Mouse (Mus musculus): ENCODE results near the gene Filip1l. TPM values are rescaled to one million over a fixed set of nuclear protein-coding genes. Genes with fewer than 3 reads are reported as not detected.

The Filip1l gene
- polyA plus RNA-seq, 1 experiment, result 6.9 TPM

GRCm38 (mm10) chr16:57362679-57363401, 9.9 kb downstream of the Filip1l start:
- Histone ChIP-seq H3K4me3 (ENCODE audit: insufficient read depth, low read depth, low read length) (no peak overlapping the region), H3K27me3 (replicated peaks; ENCODE audit: control insufficient read depth, insufficient read depth, low read length) (no peaks in the 10 kb centered on the region), H3K27ac (ENCODE audit: insufficient read depth, low read depth, low read length) (no peak overlapping the region), H3K4me1 (ENCODE audit: control insufficient read depth, insufficient read depth, low read length) (no peaks in the 10 kb centered on the region; the same call in 1 of the 2 replicates), H3K36me3 (ENCODE audit: control insufficient read depth, insufficient read depth, low read length) (no peaks in the 10 kb centered on the region)
- peak; percentile 46 for TF ChIP-seq CTCF (conservative IDR thresholded peaks at IDR 0.05; ENCODE audit: insufficient read depth, insufficient read length, low read depth, low read length)
- TF ChIP-seq POLR2A (IDR thresholded peaks at IDR 0.05; ENCODE audit: low read depth, low read length), result no peak
- peak; percentile 58 for DNase-seq
- 51% methylated on average over 18 of the region's 18 CpGs for WGBS

DNA sequence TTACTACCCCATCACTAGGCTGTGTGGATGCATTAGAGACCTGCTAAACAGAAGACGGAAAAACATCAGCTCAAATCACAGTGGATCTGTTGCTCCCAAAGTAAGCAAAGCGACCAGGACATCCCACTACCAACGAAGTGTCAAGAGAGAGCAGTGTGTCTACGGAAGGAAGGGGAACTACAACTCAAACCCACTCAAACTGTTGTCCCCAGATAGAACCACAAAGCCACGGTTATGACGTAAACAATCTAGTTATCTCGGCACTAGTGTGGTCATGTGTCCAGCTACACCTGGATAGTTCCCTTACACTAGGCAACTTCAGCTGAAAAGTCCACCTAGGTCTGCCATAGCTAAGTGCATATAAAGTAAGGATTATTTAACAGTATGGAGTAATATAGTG, 11.6 kb downstream of the Filip1l start:
- peak overlapping the region; percentile 21; the same call in 1 of the 2 replicates for H3K27ac ChIP-seq (ENCODE audit: insufficient read depth, low read depth, low read length)
- TF ChIP-seq CTCF (conservative IDR thresholded peaks at IDR 0.05; ENCODE audit: insufficient read depth, insufficient read length, low read depth, low read length), result no peak
- TF ChIP-seq POLR2A (IDR thresholded peaks at IDR 0.05; ENCODE audit: low read depth, low read length), result no peak
- no peak for DNase-seq
- H3K4me1 ChIP-seq (ENCODE audit: control insufficient read depth, insufficient read depth, low read length), result no peaks in the 10 kb centered on the region; the same call in 1 of the 2 replicates
- no peak overlapping the region for H3K4me3 ChIP-seq (ENCODE audit: insufficient read depth, low read depth, low read length)
- no peaks in the 10 kb centered on the region for H3K27me3 ChIP-seq (replicated peaks; ENCODE audit: control insufficient read depth, insufficient read depth, low read length)
- no peaks in the 10 kb centered on the region for H3K36me3 ChIP-seq (ENCODE audit: control insufficient read depth, insufficient read depth, low read length)
- 73% methylated on average over 7 of the region's 7 CpGs for WGBS

GRCm38 (mm10) chr16:57366141-57366540, 13.2 kb downstream of the Filip1l start:
- TF ChIP-seq CTCF (conservative IDR thresholded peaks at IDR 0.05; ENCODE audit: insufficient read depth, insufficient read length, low read depth, low read length), result no peak
- Histone ChIP-seq H3K27me3 (replicated peaks; ENCODE audit: control insufficient read depth, insufficient read depth, low read length) (no peaks in the 10 kb centered on the region), H3K36me3 (ENCODE audit: control insufficient read depth, insufficient read depth, low read length) (no peaks in the 10 kb centered on the region), H3K27ac (ENCODE audit: insufficient read depth, low read depth, low read length) (no peak overlapping the region), H3K4me3 (ENCODE audit: insufficient read depth, low read depth, low read length) (no peak overlapping the region), H3K4me1 (ENCODE audit: control insufficient read depth, insufficient read depth, low read length) (peaks cover 3% of the 10 kb centered on the region; the same call in 1 of the 2 replicates)
- DNase-seq, result no peak
- 47% methylated on average over 6 of the region's 6 CpGs for WGBS

DNA sequence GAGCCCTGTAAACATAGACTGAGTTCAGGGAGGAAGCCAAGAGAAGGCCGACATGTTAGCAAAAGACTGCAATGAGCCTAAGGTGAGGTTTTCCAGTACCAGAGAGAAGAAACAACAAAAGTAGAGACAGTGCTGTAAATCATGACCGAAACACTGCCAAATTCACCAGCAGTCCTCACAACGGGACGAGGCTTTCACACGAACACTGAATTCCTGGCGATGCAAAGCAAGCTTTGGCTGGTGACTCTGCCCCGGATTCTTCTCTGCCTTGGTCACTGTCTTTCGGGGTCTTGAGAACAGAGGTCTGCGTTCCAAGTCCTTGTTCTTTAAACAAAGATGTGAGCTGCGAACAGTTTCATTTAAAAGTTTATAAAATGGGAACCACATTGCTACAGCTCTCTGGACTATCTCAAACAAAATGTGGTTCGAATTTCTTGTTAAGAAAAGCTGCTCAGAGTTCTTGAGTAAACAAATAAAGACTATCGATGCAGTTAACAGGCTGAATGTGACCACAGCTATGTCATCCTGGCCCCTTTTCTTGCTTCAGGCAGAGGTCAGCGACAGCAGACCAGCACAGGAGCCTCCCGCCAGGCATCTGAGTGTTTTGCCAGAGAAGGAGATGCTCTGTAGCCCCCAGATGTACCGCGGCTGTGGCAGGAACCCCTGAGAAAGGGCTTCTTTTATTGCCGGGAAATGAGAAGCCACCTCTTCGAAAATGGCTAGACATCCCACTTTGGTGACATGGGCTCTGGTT, 14.2 kb downstream of the Filip1l start:
- Histone ChIP-seq H3K36me3 (ENCODE audit: control insufficient read depth, insufficient read depth, low read length) (no peaks in the 10 kb centered on the region), H3K4me3 (ENCODE audit: insufficient read depth, low read depth, low read length) (no peak overlapping the region), H3K4me1 (ENCODE audit: control insufficient read depth, insufficient read depth, low read length) (peaks cover 3% of the 10 kb centered on the region; the same call in 1 of the 2 replicates), H3K27me3 (replicated peaks; ENCODE audit: control insufficient read depth, insufficient read depth, low read length) (no peaks in the 10 kb centered on the region), H3K27ac (ENCODE audit: insufficient read depth, low read depth, low read length) (no peak overlapping the region)
- TF ChIP-seq CTCF (conservative IDR thresholded peaks at IDR 0.05; ENCODE audit: insufficient read depth, insufficient read length, low read depth, low read length) (no peak), POLR2A (IDR thresholded peaks at IDR 0.05; ENCODE audit: low read depth, low read length) (no peak)
- DNase-seq, result no peak
- 50% methylated on average over 18 of the region's 18 CpGs for WGBS

DNA sequence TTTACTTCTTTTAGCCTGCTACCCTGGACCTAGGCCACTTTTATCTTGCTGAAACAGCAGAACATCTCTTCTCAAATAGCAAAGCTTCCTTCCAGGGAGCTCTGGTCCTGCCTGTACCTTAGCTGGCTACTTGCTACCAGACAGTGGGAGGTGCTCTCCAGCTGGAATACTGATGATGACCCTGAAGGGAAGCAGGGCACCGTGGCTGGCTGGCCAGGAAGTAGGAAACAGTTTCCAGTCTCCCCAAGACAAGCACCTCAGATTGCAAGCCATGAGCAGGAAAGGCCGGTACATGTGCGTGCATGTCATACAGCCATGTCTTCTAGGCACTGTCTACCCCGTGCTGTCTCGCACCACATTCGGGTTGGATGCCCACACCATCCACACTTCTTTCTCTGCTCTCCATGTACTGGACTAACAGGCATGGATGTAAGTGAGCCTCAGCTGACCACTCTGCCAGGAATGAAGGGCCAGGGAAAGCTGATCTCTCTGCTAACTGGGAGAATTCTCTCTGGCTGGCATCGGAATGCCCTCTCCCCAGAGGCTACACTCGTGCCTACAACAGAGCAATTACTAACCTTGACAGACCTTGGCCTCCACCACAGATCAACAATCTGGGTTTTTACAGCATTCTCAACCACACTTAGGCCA, 17.1 kb downstream of the Filip1l start:
- H3K27ac ChIP-seq (ENCODE audit: insufficient read depth, low read depth, low read length), result peak overlapping the region; percentile 4; the same call in 1 of the 2 replicates
- DNase-seq, result peak; percentile 57
- TF ChIP-seq CTCF (conservative IDR thresholded peaks at IDR 0.05; ENCODE audit: insufficient read depth, insufficient read length, low read depth, low read length) (no peak), POLR2A (IDR thresholded peaks at IDR 0.05; ENCODE audit: low read depth, low read length) (no peak)
- no peak overlapping the region for H3K4me3 ChIP-seq (ENCODE audit: insufficient read depth, low read depth, low read length)
- 0 out of 2 replicates have a peak, but pooled peaks cover 3% of the 10 kb centered on the region for H3K4me1 ChIP-seq (ENCODE audit: control insufficient read depth, insufficient read depth, low read length)
- no peaks in the 10 kb centered on the region for H3K27me3 ChIP-seq (replicated peaks; ENCODE audit: control insufficient read depth, insufficient read depth, low read length)
- 50% methylated on average over 8 of the region's 8 CpGs for WGBS
- no peaks in the 10 kb centered on the region for H3K36me3 ChIP-seq (ENCODE audit: control insufficient read depth, insufficient read depth, low read length)

DNA sequence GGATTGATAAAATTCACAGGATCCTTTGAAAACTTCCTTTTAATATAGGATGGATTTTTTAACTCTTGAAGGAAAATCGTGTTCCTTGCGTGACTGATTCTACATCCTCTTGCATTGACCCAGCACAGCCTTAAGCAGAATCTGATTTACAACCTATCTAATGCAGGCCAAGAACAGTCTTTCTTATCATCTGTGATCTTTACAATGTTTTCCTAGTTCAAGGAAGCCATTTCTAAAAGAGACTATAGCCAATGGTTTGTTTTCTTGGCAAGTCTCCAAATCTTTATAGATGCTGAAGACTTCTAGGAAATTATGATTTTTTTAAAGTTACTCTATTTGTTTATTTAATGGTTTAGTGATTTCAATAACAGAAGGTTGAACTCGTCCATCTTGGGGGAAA, 19.3 kb downstream of the Filip1l start:
- Histone ChIP-seq H3K27ac (ENCODE audit: insufficient read depth, low read depth, low read length) (no peak overlapping the region), H3K36me3 (ENCODE audit: control insufficient read depth, insufficient read depth, low read length) (no peaks in the 10 kb centered on the region), H3K4me1 (ENCODE audit: control insufficient read depth, insufficient read depth, low read length) (0 out of 2 replicates have a peak, but pooled peaks cover 3% of the 10 kb centered on the region), H3K4me3 (ENCODE audit: insufficient read depth, low read depth, low read length) (no peak overlapping the region), H3K27me3 (replicated peaks; ENCODE audit: control insufficient read depth, insufficient read depth, low read length) (no peaks in the 10 kb centered on the region)
- WGBS, result 77% methylated on average over 3 of the region's 3 CpGs
- DNase-seq, result no peak
- TF ChIP-seq POLR2A (IDR thresholded peaks at IDR 0.05; ENCODE audit: low read depth, low read length) (no peak), CTCF (conservative IDR thresholded peaks at IDR 0.05; ENCODE audit: insufficient read depth, insufficient read length, low read depth, low read length) (no peak)

Data from kidney, adult 2 months (tissue).